Mouse (Mus musculus) MEL (cell line): ENCODE measurements around the gene Fam241a. TPM values are rescaled to one million over a fixed set of nuclear protein-coding genes. Genes with fewer than 3 reads are reported as not detected.

Source experiments
- DNase-seq: peaks from one replicate; pipeline ENCODE4 v3.0.0; 2011; ENCODE audit warnings: low read depth, low spot score
- H3K27ac ChIP-seq: 2 replicates; pipeline ENCODE4 v1.5.1; 2012; ENCODE audit warnings: low read depth, mild to moderate bottlenecking, control low read depth, low read length, moderate library complexity; ENCODE audit not compliant: control insufficient read depth
- H3K27me3 ChIP-seq, 2 experiments: fragments of 150-350 bp in 1 of 2; sonication (generic) in 1 of 2; 2 replicates each; pipeline ENCODE4 v1.6.1; 2012; ENCODE audit warnings: low read length in 2 of 2, mild to moderate bottlenecking in 2 of 2, improper control_type of control experiment in 1 of 2, moderate library complexity in 1 of 2; ENCODE audit not compliant: insufficient read depth in 2 of 2, control insufficient read depth in 1 of 2
- H3K36me3 ChIP-seq, 2 experiments: 2 replicates each; pipeline ENCODE4 v1.6.1; 2012 to 2014; ENCODE audit warnings: low read length in 2 of 2, improper control_type of control experiment in 1 of 2, inconsistent platforms in 1 of 2, mild to moderate bottlenecking in 1 of 2; ENCODE audit not compliant: insufficient read depth in 2 of 2, control insufficient read depth in 1 of 2
- H3K4me1 ChIP-seq, 2 experiments: fragments of 150-350 bp in 1 of 2; sonication (generic) in 1 of 2; 2 replicates each; pipeline ENCODE4 v1.6.1; 2012; ENCODE audit warnings: low read length in 2 of 2, improper control_type of control experiment in 1 of 2, mild to moderate bottlenecking in 1 of 2; ENCODE audit not compliant: insufficient read depth in 2 of 2, control insufficient read depth in 1 of 2
- H3K4me3 ChIP-seq, 2 experiments: fragments of 150-350 bp in 1 of 2; sonication (generic) in 1 of 2; 2 replicates each; pipeline ENCODE4 v1.5.1; 2012; ENCODE audit warnings: low read depth in 2 of 2, low read length in 2 of 2, mild to moderate bottlenecking in 2 of 2, moderate library complexity in 2 of 2, control low read depth in 1 of 2, improper control_type of control experiment in 1 of 2; ENCODE audit not compliant: control insufficient read depth in 1 of 2, insufficient read depth in 1 of 2
- H3K79me2 ChIP-seq: 2 replicates; pipeline ENCODE4 v1.6.1; 2012; ENCODE audit warnings: mild to moderate bottlenecking, low read length, moderate library complexity; ENCODE audit not compliant: control insufficient read depth, poor library complexity, insufficient read depth
- H3K9ac ChIP-seq: 2 replicates; pipeline ENCODE4 v1.6.1; 2012; ENCODE audit warnings: low read depth, mild to moderate bottlenecking, control low read depth, low read length, moderate library complexity; ENCODE audit not compliant: control insufficient read depth, poor library complexity, severe bottlenecking
- H3K9me3 ChIP-seq: fragments of 150-350 bp; sonication (generic); replicated peaks from 2 replicates; pipeline ENCODE4 v1.6.1; 2012; ENCODE audit warnings: mild to moderate bottlenecking, low read length, improper control_type of control experiment, moderate library complexity; ENCODE audit not compliant: insufficient read depth
- CHD2 ChIP-seq: IDR thresholded peaks from 2 replicates; pipeline ENCODE4 v1.6.1; 2011; ENCODE audit warnings: low read length, improper control_type of control experiment
- CTCF ChIP-seq, 3 experiments: IDR thresholded peaks in 2 of 3; conservative IDR thresholded peaks in 1 of 3; 2 replicates each; pipeline ENCODE4 v1.5.1; 2011 to 2012; ENCODE audit warnings: low read length in 3 of 3, low read depth in 2 of 3, mild to moderate bottlenecking in 2 of 3, improper control_type of control experiment in 1 of 3, inconsistent platforms in 1 of 3, mixed read lengths in 1 of 3, moderate library complexity in 1 of 3; ENCODE audit not compliant: control insufficient read depth in 1 of 3, insufficient read depth in 1 of 3, poor library complexity in 1 of 3, severe bottlenecking in 1 of 3
- E2F4 ChIP-seq: IDR thresholded peaks from 2 replicates; pipeline ENCODE4 v1.6.1; 2011; ENCODE audit warnings: low read depth, low read length, improper control_type of control experiment, borderline replicate concordance
- ELF1 ChIP-seq: IDR thresholded peaks from 2 replicates; pipeline ENCODE4 v1.6.1; 2014; ENCODE audit warnings: low read depth, mild to moderate bottlenecking, inconsistent platforms, low read length, improper control_type of control experiment, moderate library complexity
- GATA1 ChIP-seq: IDR thresholded peaks from 2 replicates; pipeline ENCODE4 v1.6.1; 2011; ENCODE audit warnings: low read depth, low read length, improper control_type of control experiment
- KAT2A ChIP-seq: conservative IDR thresholded peaks from 2 replicates; pipeline ENCODE4 v1.6.1; 2012; ENCODE audit warnings: low read depth, low read length, improper control_type of control experiment, inconsistent platforms
- MAFK ChIP-seq: IDR thresholded peaks from 2 replicates; pipeline ENCODE4 v1.6.1; 2011; ENCODE audit warnings: low read depth, mild to moderate bottlenecking, low read length, improper control_type of control experiment, borderline replicate concordance
- MAX ChIP-seq: IDR thresholded peaks from 2 replicates; pipeline ENCODE4 v1.6.1; 2011; ENCODE audit warnings: low read length, improper control_type of control experiment
- MXI1 ChIP-seq: IDR thresholded peaks from 2 replicates; pipeline ENCODE4 v1.6.1; 2011; ENCODE audit warnings: mild to moderate bottlenecking, low read depth, low read length, improper control_type of control experiment
- MYB ChIP-seq: IDR thresholded peaks from 2 replicates; pipeline ENCODE4 v1.6.1; 2011; ENCODE audit warnings: mild to moderate bottlenecking, low read depth, low read length, improper control_type of control experiment
- NRF1 ChIP-seq: IDR thresholded peaks from 2 replicates; pipeline ENCODE4 v1.6.1; 2014; ENCODE audit warnings: low read depth, mild to moderate bottlenecking, inconsistent platforms, low read length, improper control_type of control experiment, moderate library complexity; ENCODE audit not compliant: poor library complexity, insufficient read depth, severe bottlenecking
- RAD21 ChIP-seq: IDR thresholded peaks from 2 replicates; pipeline ENCODE4 v1.6.1; 2011; ENCODE audit warnings: mild to moderate bottlenecking, low read depth, low read length, improper control_type of control experiment
- RCOR1 ChIP-seq: IDR thresholded peaks from 2 replicates; pipeline ENCODE4 v1.6.1; 2012; ENCODE audit warnings: low read depth, mild to moderate bottlenecking, inconsistent platforms, low read length, improper control_type of control experiment
- ZMIZ1 ChIP-seq: IDR thresholded peaks from 2 replicates; pipeline ENCODE4 v1.6.1; 2012; ENCODE audit warnings: low read depth, mild to moderate bottlenecking, inconsistent platforms, low read length, improper control_type of control experiment, moderate library complexity
- ZNF384 ChIP-seq: IDR thresholded peaks from 2 replicates; pipeline ENCODE4 v1.6.1; 2012; ENCODE audit warnings: low read depth, mild to moderate bottlenecking, inconsistent platforms, low read length, improper control_type of control experiment
- polyA plus RNA-seq, 2 experiments: library from polyadenylated mRNA; stranded (reverse) in 1 of 2; unstranded in 1 of 2; fragments of >175 nt in 1 of 2; fragments of >200 nt in 1 of 2; gene quantifications; 2 replicates each; pipeline versions ENCODE4 v1.2.1 to v1.2.4; 2012; ENCODE audit warnings: low replicate concordance in 2 of 2, low read depth in 1 of 2; ENCODE audit not compliant: insufficient read length in 2 of 2, insufficient read depth in 1 of 2, missing spikeins in 1 of 2
- total RNA-seq: library from RNA; depleted of rRNA; stranded (reverse); fragments of 300-350 nt; gene quantifications from 2 replicates; pipeline ENCODE4 v1.2.3, GENCODE M21; 2012

Fam241a gene
- total and polyA plus RNA-seq, 3 experiments, result 30.2 to 32.0 TPM; not detected in 1

- no peak for DNase-seq
- Histone ChIP-seq H3K27ac (no peak overlapping the region), H3K9ac (no peak overlapping the region), H3K4me1 (peaks cover 3 to 20% of the 10 kb centered on the region in 2 experiments; a peak in 3 of 4 replicates), H3K9me3 (no peaks in the 10 kb centered on the region), H3K27me3 (no peaks in the 10 kb centered on the region), H3K4me3 (no peak overlapping the region), H3K79me2 (no peaks in the 10 kb centered on the region), H3K36me3 (peaks cover 0 to 21% of the 10 kb centered on the region in 2 experiments; a peak in 2 of 4 replicates)
- TF ChIP-seq ZNF384 (0 out of 2 replicates have a peak, but pooled peaks have one; percentile 22), E2F4 (no peak), MYB (no peak), CHD2 (no peak)
These were observed 26.0 kb upstream of the Fam241a start for GRCm38 (mm10) chr3:127922125-127922524.

- Histone ChIP-seq H3K79me2 (no peaks in the 10 kb centered on the region), H3K36me3 (peaks cover 0 to 7% of the 10 kb centered on the region in 2 experiments; a peak in 2 of 4 replicates), H3K9me3 (no peaks in the 10 kb centered on the region), H3K27ac (no peak overlapping the region), H3K4me3 (no peak overlapping the region), H3K4me1 (peaks cover 3 to 12% of the 10 kb centered on the region in 2 experiments; a peak in 2 of 4 replicates), H3K27me3 (peaks cover 4 to 8% of the 10 kb centered on the region in 2 experiments; a peak in 3 of 4 replicates), H3K9ac (no peak overlapping the region)
- TF ChIP-seq MAFK, result no peak
- no peak for TF ChIP-seq ZMIZ1
- TF ChIP-seq RCOR1, result peak; percentile 78
- TF ChIP-seq NRF1, result no peak
- no peak for TF ChIP-seq RAD21
- TF ChIP-seq ZNF384, result peak; percentile 85
- no peak for TF ChIP-seq KAT2A
- TF ChIP-seq MAX, result no peak
- no peak for TF ChIP-seq CTCF (IDR thresholded peaks at IDR 0.05 in 2 of 3, conservative IDR thresholded peaks at IDR 0.05 in 1 of 3; ENCODE audit: control insufficient read depth in 1 of 3, insufficient read depth in 1 of 3, low read depth in 2 of 3, low read length in 3 of 3, poor library complexity in 1 of 3, severe bottlenecking in 1 of 3)
- TF ChIP-seq CHD2, result no peak
- no peak for TF ChIP-seq MXI1
- TF ChIP-seq ELF1, result no peak; the same call in 1 of the 2 replicates
- peak; percentile 58 for TF ChIP-seq GATA1
- peak; percentile 63 for DNase-seq
These were observed 22.0 kb upstream of the Fam241a start for GRCm38 (mm10) chr3:127917999-127918661.
